Mouse (Mus musculus): ENCODE results near the gene Adamtsl3.

Adamtsl3 gene

GRCm38 (mm10) chr7:82422561-82422960 lies 87.1 kb downstream of the Adamtsl3 start:
- DNase-seq (ENCODE audit: low spot score) = no peak

GRCm38 (mm10) chr7:82423602-82424001 lies 88.1 kb downstream of the Adamtsl3 start:
- no peak for DNase-seq (ENCODE audit: low spot score)

DNA sequence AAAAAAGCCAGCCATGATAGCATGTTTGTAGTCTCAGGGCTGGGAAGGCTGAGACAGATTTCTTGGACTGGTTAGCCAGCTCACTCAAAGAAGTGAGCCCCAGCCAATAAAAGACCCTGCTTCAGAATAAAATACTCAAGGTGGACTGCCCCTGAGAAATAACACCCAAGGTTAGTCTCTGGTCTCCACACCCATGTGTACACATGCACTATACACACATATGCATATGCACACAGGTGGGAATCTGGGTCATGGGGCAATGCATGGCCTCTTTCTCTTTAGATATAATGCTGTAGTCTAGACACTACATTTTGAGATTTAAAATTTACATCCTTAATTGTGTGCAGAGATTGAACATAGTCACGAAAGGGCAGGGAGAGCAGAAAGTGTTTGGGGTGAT lies 88.8 kb downstream of the Adamtsl3 start:
- no peak for DNase-seq (ENCODE audit: low spot score)

DNA sequence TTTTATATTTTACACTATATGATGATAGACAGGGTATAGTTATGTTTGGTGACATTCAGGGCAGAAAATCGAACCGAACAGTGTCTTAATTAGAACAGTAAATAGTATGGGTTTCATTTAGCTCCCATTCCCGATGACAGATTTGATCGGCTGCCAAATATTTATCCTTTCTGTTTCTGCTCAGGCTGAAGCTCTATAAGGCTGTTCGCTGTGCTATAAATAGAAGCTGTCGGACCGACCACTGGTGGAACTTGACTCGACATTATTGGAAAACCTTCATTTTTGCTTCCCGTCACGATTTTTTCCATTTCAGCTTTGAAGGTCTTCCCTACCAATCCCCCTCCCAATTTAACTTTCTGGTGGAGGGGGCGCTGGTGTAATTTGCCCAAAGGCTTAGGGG lies 89.9 kb downstream of the Adamtsl3 start:
- no peak for DNase-seq (ENCODE audit: low spot score)

DNA sequence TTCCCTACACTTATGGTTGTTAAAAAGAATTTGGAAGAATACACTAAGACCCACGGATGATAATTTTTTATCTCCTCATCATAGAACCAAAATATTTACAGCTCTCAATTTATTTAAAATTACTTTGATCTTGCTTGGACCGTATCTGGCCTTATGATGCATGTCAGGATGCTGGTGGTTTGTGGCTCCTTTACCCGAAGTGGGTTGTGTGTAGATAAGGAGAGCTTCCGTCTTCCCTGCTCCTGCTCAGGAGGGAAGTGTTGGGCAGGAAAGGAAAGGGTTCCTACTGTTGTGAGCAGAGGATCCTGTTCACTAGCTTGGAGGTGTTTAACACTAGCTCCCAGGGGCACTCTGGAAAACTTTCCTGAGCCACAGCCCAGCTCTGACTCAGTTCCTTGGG lies 94.0 kb downstream of the Adamtsl3 start:
- no peak for DNase-seq (ENCODE audit: low spot score)

DNA sequence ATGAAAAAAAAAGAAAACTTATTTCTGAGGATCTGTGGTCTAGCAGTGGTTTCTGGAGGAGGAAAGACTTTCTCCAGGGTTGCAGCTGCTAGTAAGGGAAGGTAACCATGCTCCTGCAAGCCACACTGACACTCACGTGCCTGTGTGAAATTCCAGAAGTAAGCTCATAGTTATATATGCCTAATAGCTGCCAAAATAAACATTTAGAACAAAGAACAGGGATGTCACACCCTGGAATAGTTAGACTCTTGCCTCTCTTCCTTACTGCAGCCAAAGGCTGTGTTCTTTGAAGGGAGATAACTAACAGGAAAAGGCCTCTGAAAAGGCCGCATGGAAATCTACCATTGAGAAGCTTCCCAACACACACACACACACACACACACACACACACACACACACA lies 96.1 kb downstream of the Adamtsl3 start:
- DNase-seq (ENCODE audit: low spot score) = no peak

- DNase-seq (ENCODE audit: low spot score) = no peak
Observed at GRCm38 (mm10) chr7:82433226-82433625, 97.7 kb downstream of the Adamtsl3 start.

- no peak for DNase-seq (ENCODE audit: low spot score)
Observed at GRCm38 (mm10) chr7:82458376-82458775, 122.9 kb downstream of the Adamtsl3 start.

DNA sequence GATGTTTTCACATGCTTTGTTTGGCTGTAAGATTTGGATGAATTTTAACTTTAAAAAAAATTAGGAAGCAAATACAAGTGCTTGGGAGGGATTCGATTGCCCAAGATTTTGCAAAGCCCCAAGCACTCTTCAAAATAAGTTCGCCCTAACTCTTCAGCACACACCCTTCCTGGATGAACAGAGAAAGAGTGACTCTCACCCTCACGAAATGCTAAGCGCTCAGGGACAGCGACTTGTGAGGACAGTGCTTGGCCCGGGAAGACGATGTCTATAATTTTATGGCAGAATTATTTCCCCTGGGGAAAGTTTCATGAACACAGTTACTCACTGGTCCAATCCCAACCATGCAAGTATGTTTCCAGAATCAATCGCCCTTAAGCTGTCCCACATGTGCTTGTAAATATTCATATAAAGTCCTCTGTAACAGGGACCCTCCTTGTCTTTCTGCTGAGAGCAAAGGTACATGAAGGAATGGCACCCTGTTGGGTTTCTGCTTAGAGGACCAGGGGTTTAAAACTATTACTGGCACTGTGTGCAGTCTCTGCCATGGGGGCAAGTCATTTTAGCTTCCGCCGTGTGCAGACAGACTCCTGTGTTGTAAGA lies 127.5 kb downstream of the Adamtsl3 start:
- no peak for DNase-seq (ENCODE audit: low spot score)

DNA sequence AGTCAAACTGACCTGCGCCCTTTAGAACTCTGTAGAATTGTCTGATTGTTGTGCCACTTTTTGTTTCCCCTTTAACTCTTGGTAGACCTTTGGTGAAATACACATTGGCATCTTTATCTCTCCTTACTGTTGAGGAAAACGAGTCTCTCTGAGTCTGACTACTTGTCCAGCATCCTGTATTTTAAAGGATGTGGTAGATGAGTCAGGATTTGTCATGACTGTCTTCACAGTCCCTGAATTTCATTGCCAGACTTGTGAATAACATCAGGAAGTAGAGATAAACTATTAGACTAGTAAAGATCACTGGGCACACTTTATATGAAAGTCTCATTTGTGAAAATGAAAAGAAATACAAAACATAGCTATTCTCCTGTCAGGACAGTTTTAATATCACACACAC lies 128.9 kb downstream of the Adamtsl3 start:
- DNase-seq (ENCODE audit: low spot score) = no peak

DNA sequence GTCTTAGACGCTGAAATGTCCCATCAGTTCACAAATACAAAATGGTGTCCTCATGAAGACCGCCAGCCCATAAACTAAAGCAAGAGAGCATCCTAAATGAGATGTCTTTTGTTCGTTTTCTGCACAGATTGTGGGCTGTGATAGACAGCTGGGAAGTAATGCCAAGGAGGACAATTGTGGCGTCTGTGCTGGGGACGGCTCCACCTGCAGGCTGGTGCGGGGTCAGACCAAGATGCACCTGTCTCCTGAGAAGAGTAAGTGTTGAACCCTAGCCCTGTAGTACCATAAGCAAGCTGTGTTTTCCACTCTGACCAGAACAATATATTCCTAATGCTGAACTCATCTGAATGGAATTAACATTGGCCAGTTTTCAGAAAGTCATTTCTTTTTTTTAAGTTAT lies 129.9 kb downstream of the Adamtsl3 start:
- no peak for DNase-seq (ENCODE audit: low spot score)

GRCm38 (mm10) chr7:82476441-82477221 lies 141.1 kb downstream of the Adamtsl3 start:
- no peak for DNase-seq (ENCODE audit: low spot score)

DNA sequence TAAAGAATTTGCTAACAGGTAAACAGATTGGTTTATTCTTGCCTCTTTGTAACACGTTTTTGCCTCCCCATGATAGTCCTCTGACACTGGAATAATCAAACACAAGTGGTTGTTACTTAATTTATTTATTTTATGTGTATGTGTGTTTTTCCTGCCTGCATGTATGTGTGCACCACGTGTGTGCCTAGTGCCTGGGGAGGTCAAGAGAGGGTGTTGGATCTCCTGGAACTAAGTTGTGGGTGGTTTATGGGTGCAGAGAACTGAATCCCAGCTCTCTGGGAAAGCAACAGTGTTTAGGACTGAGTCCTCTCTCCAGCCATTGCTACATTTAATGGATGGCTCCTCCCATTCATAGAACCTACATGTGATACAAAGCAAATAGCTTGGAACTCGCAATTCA lies 143.0 kb downstream of the Adamtsl3 start:
- DNase-seq (ENCODE audit: low spot score) = no peak

DNA sequence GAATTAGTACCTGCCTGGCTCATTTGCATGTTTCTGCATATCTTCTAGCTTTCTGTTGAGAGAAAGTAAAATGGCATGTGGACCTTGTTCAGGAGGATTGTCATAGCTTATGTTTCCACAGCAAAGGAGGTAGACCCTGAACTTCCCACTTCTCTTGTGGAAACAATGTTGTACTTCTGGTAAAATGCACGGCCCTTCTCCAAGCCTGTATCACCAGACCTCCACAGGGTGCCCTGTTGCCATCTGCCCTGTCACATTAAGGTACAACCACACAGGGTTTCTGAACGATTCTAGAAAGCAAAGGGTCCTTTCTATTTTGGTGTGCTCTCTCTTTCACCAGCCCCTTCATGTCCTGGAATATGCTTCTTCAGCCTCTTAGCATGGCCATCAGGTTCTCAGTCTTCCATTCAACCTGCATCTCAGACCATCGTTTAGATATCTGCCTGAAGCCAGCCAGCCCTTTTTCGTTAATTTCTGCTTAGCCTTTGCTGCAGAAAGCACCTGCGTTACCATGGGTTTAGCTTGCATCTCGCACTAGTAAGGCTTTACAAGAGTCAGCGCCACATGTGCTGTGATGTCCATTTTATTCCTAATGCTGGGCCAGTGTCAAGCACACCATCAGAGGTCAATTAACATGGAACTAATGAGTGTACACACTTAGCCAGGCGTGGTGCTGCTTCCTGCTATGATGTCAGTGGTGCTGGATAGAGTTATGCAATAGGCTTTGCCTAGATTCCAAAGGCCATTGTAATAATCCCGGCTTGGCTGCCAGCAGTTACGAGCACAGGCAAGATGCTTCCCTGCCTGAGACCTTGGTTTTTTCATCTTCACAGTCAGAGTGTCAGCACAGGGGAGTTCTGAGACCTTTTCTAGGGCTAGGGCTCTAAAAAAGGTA lies 143.6 kb downstream of the Adamtsl3 start:
- DNase-seq (ENCODE audit: low spot score) = no peak

DNA sequence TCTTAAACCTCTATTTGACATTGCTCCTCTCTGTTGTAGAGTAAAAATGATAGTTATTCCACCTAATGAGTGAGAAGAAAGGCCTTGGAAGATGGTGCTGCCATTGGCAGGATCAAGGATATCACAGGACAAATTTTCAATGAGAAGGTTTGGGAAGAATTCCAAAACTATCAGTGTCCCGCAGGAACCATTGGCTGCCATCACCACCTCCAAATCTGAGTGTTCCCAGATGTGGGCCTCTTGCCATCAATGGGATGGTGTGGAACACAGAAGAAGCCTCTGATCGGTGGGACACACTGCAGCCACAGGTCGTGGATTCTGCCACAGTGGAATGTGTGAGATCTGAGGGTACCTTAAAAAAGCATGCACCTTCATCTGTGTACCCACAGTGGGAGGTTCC lies 147.9 kb downstream of the Adamtsl3 start:
- DNase-seq (ENCODE audit: low spot score) = no peak

GRCm38 (mm10) chr7:82484834-82485233 lies 149.3 kb downstream of the Adamtsl3 start:
- no peak for DNase-seq (ENCODE audit: low spot score)

DNA sequence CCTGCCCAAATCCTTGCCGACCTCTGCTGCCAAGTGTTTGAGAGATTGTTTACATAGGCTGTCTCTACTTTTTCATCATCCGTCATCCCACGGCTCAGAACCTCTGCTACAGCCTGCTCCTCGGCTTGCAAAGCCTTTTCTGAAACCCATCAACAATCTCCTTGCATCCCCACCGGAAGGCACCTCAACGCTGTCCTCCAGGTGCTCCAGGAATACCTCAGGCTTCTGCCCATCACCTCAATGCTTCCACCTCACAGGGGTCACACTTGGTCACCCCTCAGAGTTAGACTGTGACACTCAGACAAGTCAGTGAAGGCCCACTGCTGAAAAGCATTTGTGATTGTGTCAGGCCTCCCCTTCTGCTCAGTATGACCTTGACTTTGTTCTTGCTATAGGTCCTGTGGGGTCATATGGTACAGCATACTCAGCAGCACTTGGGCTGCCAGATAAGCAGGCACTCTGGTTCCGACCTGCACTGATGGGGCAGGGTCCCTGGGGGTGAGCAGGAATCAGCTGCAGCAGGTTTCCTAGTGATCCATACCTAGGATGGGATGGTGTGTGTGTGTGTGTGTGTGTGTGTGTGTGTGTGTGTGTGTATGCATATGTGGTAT lies 150.0 kb downstream of the Adamtsl3 start:
- DNase-seq (ENCODE audit: low spot score) = no peak

- no peak for DNase-seq (ENCODE audit: low spot score)
Observed at GRCm38 (mm10) chr7:82491018-82491417, 155.5 kb downstream of the Adamtsl3 start.

- no peak for DNase-seq (ENCODE audit: low spot score)
Observed at GRCm38 (mm10) chr7:82492881-82493280, 157.4 kb downstream of the Adamtsl3 start.

- no peak for DNase-seq (ENCODE audit: low spot score)
Observed at GRCm38 (mm10) chr7:82494220-82494619, 158.7 kb downstream of the Adamtsl3 start.

GRCm38 (mm10) chr7:82497064-82497463 lies 161.6 kb downstream of the Adamtsl3 start:
- DNase-seq (ENCODE audit: low spot score) = no peak

GRCm38 (mm10) chr7:82501306-82501705 lies 165.8 kb downstream of the Adamtsl3 start:
- DNase-seq (ENCODE audit: low spot score) = no peak
